Mouse (Mus musculus) left cerebral cortex, postnatal 4 days (tissue): ENCODE measurements at regions not wholly inside any gene's neighbourhood (a gene's known extent, or its start where the extent isn't known, plus 50 kb on each side); places are given as distances from the start of the nearest gene placed in this dataset. TPM values are rescaled to one million over a fixed set of nuclear protein-coding genes. Genes with fewer than 3 reads are reported as not detected.

Source experiments
- DNase-seq: peaks from one replicate; pipeline ENCODE4 v3.0.0-alpha.2; 2022
- intact Hi-C: fragments of 180-260 bp; cut with DNase I; formaldehyde crosslinking; loops from one replicate; pipeline ENCODE4 v1.15.1; 2025
- microRNA-seq: library from miRNA; unstranded; fragments of <30 nt; microRNA quantifications from one replicate; pipeline ENCODE4 v1.2.0, GENCODE M21; 2022

DNA sequence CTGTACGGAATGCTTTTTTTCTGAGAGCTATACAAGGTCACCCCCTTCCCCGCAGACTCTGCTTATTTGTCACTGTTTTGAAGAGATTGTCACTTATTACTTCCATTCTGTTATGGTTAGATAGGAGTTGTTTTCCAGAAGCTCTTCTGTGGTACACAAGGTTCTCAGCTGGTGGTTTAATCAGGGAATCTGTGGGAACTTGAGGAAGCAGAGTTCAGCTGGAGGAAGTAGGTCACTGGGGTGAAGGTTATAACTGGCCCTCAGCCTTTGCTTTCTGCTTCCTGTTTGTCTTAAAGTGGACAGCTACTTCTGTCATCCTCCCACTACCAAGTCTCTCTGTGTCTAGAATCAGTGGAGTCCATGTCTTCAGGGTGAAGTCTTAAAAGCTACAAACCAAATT, 143.4 kb upstream of the Gm10131 start:
- no peak for DNase-seq
- intact Hi-C loops = no loop called here

DNA sequence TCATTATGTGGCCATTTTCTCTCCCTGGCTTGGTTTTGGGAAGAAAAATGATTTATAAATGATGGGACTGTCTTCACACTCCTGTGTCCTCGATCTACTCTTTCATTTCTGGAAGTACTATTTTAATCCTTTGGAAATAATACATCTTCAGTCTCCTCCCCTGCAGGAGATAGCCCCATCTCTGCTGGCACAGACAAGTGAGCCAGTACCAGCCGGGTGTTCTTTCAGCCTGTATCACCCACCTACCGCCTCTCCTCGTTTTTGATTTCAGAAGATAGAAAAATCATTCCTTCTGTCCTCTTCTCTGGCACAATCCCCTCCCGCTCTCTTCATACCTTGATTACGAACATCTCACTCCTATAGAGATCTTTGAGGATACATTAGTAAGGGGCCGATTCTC, 140.4 kb upstream of the Gm10131 start:
- DNase-seq = no peak

DNA sequence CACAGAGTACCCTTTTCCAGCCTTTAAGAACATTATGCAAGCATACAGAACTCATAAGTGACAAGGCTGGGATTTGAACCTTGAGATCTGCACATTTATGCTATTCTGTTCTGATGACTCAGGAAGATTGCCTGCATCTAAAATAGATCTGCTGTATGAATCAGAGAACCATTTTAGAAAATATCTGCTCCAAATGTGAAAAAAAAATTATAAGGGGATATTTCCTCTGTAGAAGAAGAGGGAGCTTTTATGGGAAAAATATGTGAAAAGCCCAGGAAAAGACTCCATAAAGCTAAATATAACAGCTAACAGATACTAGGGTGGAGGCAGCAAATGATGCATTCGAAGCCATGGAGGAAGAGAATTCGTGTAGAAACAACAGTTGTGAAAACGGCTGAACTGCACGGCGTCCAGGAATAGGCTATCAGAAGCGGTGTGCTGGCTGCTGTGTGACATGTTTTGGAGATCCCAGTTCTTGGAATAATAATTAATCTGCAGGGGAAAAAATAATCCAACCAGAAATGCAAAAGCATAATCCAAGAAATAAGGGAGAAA, 127.9 kb upstream of the Gm10131 start:
- DNase-seq = no peak
- intact Hi-C loops = no loop called here

More for the DNA sequence above, 140.4 kb upstream of the Gm10131 start:
- intact Hi-C loops = no loop called here

DNA sequence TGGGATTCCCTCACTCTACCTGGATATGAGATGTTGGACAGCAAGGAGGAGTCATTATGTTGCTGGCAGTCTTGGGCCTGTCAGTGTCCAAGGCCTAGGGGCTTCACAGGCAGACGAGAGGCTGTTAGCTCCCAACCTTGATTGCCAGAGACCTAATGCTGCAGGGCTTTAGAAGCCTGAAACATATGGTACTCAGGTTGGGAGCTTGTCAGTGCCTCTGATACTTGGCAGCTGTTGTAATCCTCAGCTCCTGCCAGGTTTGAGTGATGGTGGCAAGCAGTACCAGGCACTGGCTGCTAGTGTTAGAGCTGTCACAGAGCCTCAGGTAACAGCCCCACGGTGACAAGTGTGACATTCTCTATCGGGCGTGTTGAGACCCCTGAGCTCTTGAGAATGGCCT, 122.2 kb upstream of the Gm10131 start:
- DNase-seq = peak; percentile 53
- intact Hi-C loops = no loop called here

DNA sequence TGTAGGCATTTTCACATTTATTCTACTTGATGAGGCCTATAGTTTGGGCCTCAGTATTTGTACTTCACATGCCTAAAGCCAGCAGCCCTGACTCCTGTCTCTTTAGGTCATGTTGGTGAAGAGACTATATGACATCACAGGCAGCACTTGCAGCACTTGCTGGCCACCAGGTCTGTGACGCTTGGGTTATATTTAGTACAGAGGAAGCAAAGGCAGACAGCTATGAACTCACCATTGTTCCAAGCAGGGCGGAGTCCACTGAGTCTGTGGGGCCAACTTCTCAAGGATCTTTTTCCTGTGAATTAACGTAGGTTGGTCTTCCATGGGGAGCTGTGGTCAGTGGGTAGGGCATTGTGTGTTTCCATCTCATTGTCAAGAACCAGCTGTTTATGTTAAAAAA, 117.9 kb upstream of the Gm10131 start:
- DNase-seq = no peak
- intact Hi-C loops = no loop called here

DNA sequence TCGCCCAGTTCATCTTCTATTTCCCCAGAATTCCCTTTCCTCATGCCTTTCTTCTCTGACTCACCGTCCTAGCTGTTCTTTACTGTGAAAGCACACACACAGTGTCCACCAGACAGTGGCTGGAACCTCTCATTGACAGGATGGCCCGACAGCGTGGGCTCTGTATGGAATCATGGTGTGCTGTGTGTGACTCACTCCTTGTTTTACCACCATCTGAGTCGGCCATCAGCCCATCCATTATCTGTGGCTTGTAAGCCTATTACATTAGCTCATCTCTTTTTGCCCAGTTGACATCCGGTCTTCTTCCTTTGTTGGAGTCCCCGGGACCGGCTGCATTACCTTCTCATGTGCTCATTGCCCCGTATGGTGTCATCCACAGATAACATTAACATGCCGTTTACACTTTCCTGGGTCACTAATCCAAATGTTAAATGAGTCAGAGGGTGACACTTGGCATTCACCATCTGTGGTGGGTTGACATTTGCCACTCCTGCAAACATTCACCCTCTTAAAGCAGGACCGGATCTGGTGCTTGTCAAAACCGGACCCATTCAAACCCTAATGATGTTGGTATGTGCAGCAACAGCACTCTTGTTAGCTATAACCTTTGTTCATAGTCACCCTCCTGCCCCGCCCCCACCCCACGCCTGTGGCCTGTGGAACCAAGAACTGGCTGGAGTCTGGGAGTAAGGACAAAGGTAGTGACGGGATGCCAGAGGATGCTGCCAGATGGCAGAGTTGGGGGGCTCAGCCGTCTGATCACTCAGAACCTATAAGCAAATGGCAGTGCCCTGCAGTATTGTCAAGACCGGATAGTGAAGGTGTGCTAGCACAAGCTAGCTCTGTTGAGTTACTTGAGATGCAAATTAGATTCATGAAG, 113.7 kb upstream of the Gm10131 start:
- intact Hi-C loops = no loop called here
- DNase-seq = peak; percentile 21

DNA sequence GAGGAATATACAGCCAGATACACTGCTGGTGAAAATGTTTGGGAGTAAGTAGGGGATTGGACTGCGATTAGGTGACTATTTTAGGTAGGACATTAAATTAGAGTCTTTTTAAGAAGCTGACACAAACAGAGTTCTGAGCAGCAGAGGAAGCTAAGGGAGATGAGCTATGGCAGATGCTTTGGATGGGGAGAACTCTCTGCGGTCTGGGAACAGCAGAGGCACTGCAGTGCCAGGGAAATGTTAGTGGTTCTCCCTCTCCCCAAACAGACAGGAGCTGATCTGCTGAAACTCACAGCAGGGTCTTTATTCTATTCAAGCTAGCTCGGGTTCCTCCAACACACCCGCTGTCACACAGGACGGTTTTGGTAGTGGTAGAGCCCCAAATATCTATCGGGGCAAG, 110.7 kb upstream of the Gm10131 start:
- intact Hi-C loops = no loop called here
- no peak for DNase-seq

Small RNA genes in the stretch of these regions (microRNA-seq; reads per million reads assigned to microRNA genes)
- gene Gm23177 = not detected
